Mouse (Mus musculus) frontal cortex, adult 2 months (tissue): ENCODE measurements at regions not wholly inside any gene's neighbourhood (a gene's known extent, or its start where the extent isn't known, plus 50 kb on each side); places are given as distances from the start of the nearest gene placed in this dataset.

Source experiments
- DNase-seq, 2 experiments: peaks; one replicate each; pipeline ENCODE4 v3.0.0; 2022; ENCODE audit warnings: low spot score in 1 of 2; ENCODE audit errors: extremely low spot score in 1 of 2

GRCm38 (mm10) chr19:52600410-52600809 is 336.3 kb downstream of the Ins1 start:
- no peak for DNase-seq

GRCm38 (mm10) chr19:52565401-52565800 is 301.3 kb downstream of the Ins1 start:
- no peak for DNase-seq

- no peak for DNase-seq
These were observed 270.7 kb downstream of the Ins1 start for GRCm38 (mm10) chr19:52534758-52535157.

- DNase-seq = no peak
These were observed 261.4 kb downstream of the Ins1 start for GRCm38 (mm10) chr19:52525509-52525908.

- DNase-seq = no peak
These were observed 239.2 kb downstream of the Ins1 start for GRCm38 (mm10) chr19:52503331-52503730.
